Mouse (Mus musculus): ENCODE data around the gene Fam160b1.

The Fam160b1 gene

DNA sequence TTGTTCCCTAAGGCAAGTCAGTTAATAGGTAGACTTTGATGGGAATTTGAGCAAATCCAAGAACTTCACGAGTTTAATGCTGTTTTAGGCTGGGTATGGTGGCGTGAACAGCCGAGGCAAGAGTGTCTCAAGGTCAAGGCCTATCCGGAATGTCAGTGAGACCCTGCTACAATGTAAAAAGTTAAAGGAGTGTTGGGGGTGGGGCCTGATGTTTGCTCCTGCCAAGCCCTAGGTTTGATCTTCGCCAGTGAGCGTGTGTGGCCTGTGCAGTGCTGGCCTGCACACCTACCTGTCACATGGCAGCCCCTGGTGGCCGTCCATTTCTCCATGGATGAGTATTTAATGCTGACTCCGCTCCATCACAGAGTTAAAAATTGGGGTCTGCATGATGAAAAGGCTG lies 5.5 kb downstream of the Fam160b1 start:
- no peak for DNase-seq (ENCODE audit: extremely low read depth, insufficient read length, low spot score)

DNA sequence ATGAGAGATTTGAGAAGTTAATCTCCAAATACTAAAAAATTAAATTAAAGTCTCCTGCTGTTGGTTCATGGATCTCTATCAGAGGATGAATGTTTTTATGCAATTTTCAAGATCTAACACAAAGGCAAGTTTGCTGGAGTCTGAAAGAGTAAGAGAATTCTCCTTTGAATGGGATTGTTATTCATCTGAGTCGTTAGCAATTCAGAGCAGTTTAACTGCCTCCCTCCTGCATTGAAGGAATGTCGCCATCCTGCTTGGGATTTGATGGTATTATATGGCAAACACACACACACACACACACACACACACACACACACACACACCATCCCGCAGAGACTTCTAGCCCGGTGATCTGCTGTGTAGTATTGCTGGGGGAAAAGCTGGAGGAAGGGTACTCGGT lies 6.1 kb downstream of the Fam160b1 start:
- no peak for DNase-seq (ENCODE audit: extremely low read depth, insufficient read length, low spot score)

DNA sequence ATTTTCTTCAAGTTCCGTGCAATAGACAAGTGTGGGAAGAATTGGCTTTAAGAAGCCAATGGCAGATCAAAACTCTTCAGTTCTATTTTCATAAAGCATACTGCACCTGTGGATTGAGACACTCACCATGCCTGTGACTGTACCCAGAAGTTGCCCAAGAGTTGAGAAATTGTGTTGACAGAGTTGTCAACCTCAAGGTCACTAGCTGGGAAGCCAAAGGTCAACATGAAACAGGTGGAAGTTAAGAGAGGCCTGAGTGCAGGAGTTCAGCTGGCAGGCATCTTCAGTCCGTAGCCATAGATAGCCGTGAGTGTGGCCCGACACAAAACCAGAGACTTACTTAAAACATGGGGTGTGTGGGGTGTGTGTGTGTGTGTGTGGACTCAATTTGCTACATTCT lies 6.7 kb downstream of the Fam160b1 start:
- DNase-seq (ENCODE audit: extremely low read depth, insufficient read length, low spot score) = no peak

DNA sequence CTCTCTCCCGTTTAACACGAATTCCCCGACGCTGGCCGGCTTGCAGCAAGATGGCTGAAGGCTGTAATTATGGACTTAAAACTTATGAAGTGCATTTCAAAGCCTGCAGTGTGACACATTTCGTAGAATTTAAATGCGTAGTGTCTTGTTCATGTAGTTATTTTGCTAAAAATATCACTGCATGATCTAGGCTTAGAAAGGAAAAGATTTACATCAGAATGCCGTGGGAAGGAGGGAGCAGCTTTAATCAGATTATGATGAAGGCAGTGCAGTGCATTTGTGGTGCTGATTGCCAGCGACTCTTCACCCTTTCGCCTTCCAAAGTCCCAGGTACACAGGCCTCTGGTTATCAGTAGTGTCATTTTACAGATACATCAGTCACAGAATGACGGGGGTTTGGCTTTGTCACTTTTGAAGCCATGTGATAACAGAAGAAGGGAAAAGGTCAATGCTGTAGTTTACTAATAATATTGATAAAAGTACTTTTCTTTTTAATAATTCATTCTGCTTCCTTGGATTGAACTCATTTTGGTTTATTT lies 7.4 kb downstream of the Fam160b1 start:
- DNase-seq (ENCODE audit: extremely low read depth, insufficient read length, low spot score) = no peak

DNA sequence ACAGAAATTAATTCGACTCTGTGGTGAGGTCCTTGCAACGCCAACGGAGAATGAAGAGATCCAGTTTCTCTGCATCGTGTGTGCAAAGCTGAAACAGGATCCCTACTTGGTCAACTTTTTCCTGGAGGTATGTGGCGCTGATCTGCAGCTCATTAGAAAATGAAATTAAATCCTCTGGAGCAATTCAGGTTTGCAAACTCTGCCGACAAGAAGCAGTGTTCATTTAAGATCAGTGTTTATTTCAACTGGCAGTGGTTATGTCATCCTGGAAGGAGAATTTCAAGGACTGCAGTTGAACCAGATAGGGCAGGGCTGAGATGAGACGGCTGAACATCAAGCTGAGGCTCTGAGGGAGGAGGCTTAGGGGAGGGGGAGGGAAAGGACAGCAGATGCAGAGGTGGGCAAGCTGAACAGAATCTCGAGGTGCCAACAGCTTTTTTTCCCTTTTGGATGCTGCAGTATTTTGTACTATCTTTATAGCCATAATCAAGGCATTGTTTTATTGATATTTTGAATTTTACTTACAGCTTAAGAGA lies 12.9 kb downstream of the Fam160b1 start:
- DNase-seq (ENCODE audit: extremely low read depth, insufficient read length, low spot score) = no peak

DNA sequence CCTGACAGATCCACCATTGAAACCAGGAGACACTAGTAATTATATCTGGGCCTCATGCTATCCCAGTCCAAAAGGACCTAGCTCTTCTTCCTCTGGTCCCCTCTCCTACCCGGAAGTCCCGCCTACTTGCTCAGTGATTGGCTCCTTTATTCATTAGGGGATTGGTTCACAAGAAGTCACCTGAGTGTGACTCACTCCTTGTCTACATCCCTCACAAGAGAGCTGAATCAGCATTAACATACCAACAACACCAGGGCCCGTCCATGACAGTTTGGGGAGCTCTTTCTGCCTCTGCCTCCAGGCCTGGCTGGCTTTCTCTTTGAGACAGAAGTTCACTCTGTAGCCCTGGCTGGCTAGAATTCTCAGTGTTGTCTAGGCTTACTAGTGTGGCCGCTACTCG lies 14.7 kb downstream of the Fam160b1 start:
- DNase-seq (ENCODE audit: extremely low read depth, insufficient read length, low spot score) = no peak

DNA sequence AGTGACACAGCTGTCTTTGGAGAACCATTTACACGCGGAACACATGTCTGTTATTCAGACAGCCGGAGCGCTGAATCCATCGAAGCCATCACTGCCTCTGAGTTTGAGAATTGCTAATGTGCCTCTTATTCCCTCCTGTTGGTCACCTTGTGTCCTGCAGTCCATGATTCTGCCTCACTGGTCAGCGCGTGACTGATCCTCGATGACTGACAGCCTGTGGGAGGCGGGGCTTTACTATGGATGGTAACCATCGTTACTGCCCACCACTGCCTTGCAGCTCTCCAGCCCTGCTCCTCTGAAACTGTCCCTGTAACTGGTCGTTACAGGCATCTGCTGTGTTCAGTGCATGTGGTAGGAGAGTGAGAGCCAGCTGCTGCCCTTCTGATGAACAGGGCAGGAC lies 15.3 kb downstream of the Fam160b1 start:
- no peak for DNase-seq (ENCODE audit: extremely low read depth, insufficient read length, low spot score)

DNA sequence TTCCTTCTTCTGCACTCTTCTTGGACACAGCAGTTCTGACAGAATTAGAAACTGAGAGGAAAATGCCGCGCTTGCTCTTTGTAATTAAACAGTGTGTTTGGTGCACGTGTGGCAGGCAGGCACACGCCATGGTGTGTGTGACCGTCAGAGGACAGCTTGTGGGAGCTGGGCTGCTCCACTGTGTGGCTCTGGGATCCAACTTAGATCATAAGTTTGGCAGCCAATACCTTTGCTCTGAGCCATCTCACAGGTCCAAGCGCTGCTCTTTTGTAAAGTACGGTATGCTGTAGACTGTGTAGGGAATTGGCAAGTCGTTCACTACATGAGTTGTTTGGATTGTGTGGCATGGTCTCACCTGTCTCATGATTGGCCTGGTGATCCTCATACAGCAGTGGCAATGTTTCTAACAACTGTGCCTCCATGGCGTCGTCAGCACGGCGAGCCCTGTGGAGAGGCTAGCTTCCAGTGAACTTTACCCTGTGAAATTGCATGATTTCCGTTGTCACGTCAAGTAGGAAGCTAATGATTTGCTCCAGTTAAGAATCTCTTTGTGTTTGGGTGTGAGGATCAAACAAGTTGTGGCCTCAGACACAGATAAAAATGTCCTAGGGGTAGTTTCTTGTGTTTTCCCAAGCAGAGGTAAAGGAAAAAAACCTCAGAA lies 16.7 kb downstream of the Fam160b1 start:
- no peak for DNase-seq (ENCODE audit: extremely low read depth, insufficient read length, low spot score)

DNA sequence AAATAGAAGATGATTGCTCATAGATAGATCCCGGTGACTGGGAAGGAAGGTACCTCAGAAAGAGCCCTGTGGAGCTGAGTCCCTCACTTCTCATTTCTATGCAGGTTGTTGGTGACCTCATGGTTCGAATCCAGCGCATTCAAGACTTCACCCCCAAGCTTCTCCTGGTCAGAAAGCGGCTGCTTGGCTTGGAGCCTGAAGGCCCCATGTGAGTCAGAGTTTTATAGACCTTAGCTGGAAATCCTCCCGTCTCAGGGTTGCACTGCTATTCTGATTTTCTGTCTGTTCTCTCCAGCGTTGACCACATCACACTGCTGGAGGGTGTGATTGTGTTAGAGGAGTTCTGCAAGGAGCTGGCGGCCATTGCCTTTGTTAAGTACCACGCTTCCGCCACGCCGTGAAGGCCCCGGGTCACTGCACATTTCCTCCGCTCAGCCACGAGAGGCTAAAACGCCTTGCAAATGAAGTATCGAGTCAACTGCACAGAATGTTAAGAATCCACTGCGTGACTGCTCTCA lies 25.8 kb downstream of the Fam160b1 start:
- DNase-seq (ENCODE audit: extremely low read depth, insufficient read length, low spot score) = no peak

DNA sequence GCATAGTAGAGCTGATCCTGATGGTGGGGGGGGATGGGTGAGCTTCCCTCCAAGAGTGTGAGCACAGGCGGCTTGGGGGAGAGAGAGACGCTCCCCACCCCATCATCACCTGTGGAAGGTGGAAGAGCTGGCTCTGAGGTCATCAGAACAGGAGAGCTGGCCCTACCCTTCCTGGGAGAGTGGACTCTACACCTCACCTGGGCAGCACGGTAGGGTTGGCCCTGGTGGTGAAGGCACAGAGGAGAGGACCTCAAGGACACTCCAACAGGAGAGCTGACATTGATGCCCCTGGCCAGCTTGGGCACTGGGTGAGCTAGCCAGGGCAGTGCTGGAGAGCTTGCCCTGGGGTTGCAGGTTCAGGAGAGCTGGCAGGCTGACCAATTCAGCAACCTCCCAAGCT lies 31.1 kb downstream of the Fam160b1 start:
- no peak for DNase-seq (ENCODE audit: extremely low read depth, insufficient read length, low spot score)

DNA sequence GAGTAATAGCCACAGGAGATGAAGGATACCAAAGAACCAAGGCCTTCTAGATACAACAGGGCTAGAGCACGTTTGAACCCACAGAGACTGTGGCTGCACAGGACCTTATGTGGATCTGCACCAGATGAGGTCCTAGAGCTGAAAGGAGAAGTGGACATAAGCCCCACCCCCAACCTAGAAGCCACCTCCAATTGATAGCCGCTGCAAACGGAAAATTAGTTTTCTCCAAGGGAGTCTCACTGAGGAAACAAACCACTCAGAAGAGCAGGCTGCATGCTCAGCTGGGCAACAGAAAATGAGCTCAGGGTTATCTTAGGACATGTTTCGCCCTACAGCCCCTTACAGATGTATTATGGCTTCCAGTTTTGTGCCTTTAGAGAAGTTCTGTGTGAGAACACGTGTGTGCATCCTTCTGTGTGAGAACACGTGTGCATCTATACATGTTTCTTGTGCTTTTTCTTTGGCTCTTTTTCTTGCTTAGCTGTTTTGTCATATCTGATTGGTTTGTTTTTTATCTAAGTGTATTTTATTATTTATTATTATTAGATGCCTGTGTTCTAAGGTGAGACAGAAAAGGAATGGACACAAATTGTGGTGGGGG lies 33.0 kb downstream of the Fam160b1 start:
- no peak for DNase-seq (ENCODE audit: extremely low read depth, insufficient read length, low spot score)

DNA sequence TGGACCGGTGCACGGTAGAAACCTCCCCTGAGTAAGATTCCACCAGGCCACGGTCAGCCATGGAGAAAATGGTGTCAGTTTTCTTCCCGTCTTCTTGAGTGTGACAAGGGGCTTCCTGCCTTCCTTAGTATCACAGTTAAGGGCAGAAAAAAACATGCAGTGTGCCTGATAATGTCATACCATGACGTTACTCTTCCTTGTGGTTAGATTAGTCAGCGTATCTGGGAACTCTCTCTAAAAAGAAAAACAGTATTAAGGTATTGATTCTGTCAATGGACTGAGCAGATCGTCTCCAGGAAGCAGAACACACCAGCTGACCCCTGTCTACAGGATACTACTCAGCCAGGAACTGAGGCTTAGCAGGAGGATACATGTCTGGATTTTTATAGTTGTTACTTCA lies 36.1 kb downstream of the Fam160b1 start:
- DNase-seq (ENCODE audit: extremely low read depth, insufficient read length, low spot score) = no peak

DNA sequence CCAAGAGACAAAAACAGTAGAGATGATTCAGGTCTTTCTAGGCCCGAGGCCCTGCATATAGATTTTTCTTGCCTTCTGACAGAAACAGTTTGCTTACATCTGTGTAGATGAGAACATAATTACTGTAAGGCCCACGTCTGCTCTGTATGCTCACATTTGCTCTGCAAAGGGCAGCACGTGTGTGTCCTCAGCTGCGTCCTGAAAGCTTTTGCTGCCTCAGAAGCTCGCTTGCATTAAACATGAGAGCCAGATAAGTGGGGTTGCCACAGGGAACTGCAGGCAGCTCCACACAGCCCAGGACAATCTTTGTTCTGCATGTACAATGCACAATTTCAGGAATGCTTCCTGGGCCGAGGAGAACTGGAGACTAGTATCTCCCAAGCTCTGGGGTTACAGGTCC lies 41.9 kb downstream of the Fam160b1 start:
- no peak for DNase-seq (ENCODE audit: extremely low read depth, insufficient read length, low spot score)

DNA sequence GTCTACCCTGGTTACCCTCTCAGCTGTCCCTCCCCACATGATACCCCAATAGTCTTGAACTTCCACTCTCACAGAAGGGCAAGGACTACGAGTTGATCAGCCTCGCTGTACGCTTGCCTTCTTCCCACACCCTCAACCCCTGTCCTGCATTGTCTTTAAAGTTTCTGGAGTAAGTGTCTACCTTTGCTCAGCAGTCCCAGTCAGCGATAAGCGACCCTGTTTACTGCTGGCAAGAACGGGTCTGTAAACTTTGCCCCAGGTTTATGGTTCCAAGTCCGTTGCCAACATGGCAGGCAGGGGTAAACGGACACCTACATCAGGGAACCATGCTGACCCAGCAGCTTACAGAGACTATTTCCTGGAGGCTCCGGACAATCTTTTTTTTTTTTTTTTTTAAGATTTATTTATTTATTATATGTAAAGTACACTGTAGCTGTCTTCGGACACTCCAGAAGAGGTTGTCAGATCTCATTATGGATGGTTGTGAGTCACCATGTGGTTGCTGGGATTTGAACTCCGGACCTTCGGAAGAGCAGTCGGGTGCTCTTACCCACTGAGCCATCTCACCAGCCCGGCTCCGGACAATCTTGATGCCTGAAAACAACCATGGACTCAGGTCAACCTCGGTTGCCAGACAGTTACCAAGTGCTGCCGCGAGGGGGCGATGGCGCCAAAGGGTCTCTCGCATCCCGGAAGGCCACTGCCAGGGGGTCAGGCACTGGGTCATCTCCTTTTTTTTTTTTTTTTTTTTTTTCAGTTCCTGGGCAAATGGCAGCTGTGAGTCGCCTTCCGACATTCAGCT lies 43.4 kb downstream of the Fam160b1 start:
- DNase-seq (ENCODE audit: extremely low read depth, insufficient read length, low spot score) = peak; percentile 49

DNA sequence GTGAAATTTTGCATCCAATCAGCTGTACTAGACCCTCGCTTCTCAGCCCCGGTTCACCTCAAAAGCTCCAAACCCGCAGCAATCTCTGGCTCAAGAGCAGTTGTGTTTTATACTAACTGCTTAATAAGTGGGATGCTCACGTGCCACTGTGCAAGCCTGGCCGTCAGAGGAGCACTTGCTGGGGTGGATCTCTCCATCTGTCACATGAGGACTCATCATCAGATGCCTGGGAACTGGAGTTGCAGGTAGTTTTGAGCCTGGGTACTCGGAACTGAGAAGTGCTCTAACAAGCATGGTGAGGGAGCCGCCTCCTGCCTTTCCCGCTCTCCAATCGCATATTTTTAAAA lies 44.0 kb downstream of the Fam160b1 start:
- no peak for DNase-seq (ENCODE audit: extremely low read depth, insufficient read length, low spot score)

DNA sequence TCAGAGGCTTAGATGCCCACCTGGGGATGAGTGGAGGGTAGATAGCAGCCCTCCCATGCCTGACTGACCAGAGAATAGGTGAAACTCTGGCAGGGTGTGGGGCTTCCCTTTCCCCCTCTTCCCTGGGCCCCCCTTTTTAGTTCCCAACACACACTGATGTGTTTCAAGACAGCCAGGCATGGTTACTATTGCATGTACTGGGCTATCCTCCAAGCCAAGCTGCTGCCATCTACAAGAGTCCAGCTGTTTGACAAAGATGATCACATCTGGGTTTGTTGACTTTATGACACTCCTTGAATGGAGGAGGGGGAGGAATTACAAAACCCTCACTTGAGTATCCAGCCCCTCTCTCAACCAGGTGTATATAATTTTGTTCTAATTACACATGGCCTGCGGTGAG lies 47.5 kb downstream of the Fam160b1 start:
- no peak for DNase-seq (ENCODE audit: extremely low read depth, insufficient read length, low spot score)

DNA sequence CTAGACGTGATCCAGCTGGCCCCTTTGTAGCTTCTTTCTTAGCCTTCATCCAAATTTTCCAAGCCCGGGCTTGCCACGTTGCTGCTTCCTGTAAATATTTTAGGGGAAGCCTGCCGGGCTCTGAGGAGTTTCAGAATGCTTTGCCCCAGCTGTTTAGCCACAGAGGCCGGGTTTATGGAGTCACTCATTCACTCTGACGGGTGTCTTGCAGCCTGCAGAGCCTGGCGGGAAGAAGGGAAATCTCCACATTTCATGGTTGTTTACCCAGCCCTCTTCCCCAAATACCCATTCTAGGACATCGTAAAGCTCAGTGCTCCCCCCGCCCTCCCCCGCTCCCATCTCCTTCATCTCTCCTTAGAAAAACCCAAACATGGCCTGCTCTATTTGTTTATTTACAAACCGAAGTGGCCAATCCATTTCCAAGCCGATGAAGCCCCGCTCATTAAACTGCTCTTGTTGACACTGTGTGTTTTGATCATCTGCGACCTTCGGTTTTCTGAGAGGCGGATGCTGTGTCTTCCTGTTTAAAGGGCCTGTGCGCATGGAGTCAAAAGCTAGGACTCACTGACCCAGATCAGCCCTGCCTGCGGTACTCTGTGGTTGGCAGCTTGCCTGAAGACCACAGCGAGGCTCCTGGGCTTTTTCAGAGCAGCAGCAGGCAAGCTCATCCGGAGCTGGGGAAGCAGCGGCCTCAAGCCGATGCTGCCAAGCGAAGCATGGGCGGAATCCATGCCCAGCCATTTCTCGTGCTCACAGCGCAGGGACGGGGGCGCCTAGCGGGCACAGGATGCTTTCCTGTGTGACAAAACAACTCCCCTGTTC lies 51.1 kb downstream of the Fam160b1 start:
- DNase-seq (ENCODE audit: extremely low read depth, insufficient read length, low spot score) = no peak

DNA sequence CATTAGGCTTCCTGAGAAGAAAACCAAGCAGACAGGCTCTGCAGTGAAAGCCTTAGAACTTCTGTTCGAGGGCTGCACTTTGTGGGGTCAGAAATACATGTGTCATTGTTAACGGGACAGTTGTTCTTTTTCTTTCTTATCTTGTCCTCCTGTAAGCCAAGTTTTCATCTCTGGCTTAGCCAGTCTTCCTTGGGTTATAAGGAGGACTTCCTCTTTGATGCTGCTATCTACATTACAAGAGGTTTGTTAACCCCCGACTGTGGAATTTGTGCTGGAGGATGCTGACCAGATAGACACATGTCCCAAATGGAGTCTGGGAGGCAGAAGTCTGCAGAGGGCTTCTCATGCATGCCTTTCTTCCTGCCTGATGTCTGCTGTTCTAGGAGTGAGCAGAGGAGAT lies 52.7 kb downstream of the Fam160b1 start:
- DNase-seq (ENCODE audit: extremely low read depth, insufficient read length, low spot score) = no peak

DNA sequence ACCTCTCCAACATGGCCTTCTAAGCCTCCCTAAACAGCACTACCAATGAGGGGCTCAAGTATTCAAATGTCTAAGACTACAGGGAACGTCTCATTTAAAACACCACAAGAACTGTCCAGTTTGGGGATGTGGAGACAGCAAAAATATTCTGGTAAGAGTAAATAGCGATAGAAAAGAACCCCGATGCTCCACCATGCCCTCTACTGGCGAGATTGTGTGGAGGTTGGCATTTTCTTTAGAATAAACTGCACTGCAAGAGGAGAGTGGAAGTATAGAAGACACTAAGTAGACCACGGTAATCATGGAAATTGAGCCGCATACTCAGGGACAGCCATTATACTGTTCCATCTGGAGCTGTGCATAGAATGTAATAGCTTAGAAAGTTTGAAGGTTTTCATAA lies 53.4 kb downstream of the Fam160b1 start:
- no peak for DNase-seq (ENCODE audit: extremely low read depth, insufficient read length, low spot score)

DNA sequence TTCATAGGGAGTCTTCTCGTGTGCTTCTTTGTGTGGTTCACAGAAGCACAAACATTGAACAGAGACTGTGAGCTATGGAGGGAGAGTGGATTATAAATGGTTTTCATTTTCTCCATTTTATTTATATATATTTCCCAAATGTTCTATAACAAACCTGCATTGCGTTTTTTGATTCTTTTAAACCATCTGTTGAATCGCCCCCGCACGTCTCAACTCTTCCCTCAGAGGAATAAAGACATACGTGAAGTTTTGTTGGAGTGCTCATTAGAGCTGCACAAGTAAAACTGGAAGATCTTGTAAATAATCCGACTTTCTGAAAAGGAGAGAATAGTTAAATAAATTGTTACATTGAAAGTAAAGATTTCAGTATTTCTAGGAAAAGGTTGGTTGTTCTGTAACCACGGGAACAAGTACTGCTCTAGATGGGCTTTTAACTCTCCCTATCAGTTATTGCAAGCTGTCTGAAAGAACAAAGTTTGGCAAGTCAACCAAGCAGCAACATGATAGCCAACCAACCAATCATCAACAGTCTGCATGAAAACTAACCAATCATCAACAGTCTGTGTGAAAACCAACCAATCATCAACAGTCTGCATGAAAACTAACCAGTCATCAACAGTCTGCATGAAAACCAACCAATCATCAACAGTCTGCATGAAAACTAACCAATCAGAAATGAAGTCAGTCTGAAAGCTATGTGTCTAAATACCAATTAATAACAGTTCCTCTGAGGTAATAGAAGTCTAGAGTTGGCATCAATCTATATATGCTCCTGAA lies 54.7 kb downstream of the Fam160b1 start:
- no peak for DNase-seq (ENCODE audit: extremely low read depth, insufficient read length, low spot score)

Measured in 3134 (cell line).